Mouse (Mus musculus): Measurements from ENCODE around the gene Akap2.
A peak's percentile ranks its signal among the peaks of the same experiment; 100 is the strongest.

GRCm38 (mm10) chr4:57839343-57839742 is 121.9 kb downstream of the Akap2 start:
- TF ChIP-seq CTCF (IDR thresholded peaks at IDR 0.05; ENCODE audit: low read depth) = no peak
- peak; percentile 26 for TF ChIP-seq EP300 (optimal IDR thresholded peaks at IDR 0.05)

Measured in stomach, postnatal 0 days (tissue).